Mouse (Mus musculus): Measurements from ENCODE around the gene Ntrk3.

Ntrk3 gene

GRCm38 (mm10) chr7:78439361-78440120 lies 298.3 kb downstream of the Ntrk3 start:
- no peak for DNase-seq

- peak; percentile 37 for DNase-seq
Measured at GRCm38 (mm10) chr7:78433617-78434144, 304.1 kb downstream of the Ntrk3 start.

- no peak for DNase-seq
Measured at GRCm38 (mm10) chr7:78431611-78432010, 306.2 kb downstream of the Ntrk3 start.

- DNase-seq, result no peak
Measured at GRCm38 (mm10) chr7:78412172-78412571, 325.6 kb downstream of the Ntrk3 start.

GRCm38 (mm10) chr7:78409970-78410369 lies 327.8 kb downstream of the Ntrk3 start:
- DNase-seq, result no peak

GRCm38 (mm10) chr7:78406641-78407291 lies 331.0 kb downstream of the Ntrk3 start:
- DNase-seq, result peak; percentile 36

- DNase-seq, result no peak
Measured at GRCm38 (mm10) chr7:78404481-78404880, 333.3 kb downstream of the Ntrk3 start.

GRCm38 (mm10) chr7:78402495-78402894 lies 335.3 kb downstream of the Ntrk3 start:
- DNase-seq, result no peak

GRCm38 (mm10) chr7:78400219-78400618 lies 337.6 kb downstream of the Ntrk3 start:
- no peak for DNase-seq

GRCm38 (mm10) chr7:78398377-78398776 lies 339.4 kb downstream of the Ntrk3 start:
- DNase-seq, result no peak

- DNase-seq, result no peak
Measured at GRCm38 (mm10) chr7:78397215-78397614, 340.6 kb downstream of the Ntrk3 start.

GRCm38 (mm10) chr7:78390019-78390418 lies 347.8 kb downstream of the Ntrk3 start:
- peak; percentile 33 for DNase-seq

GRCm38 (mm10) chr7:78388101-78388500 lies 349.7 kb downstream of the Ntrk3 start:
- DNase-seq, result no peak

GRCm38 (mm10) chr7:78385971-78386370 lies 351.8 kb downstream of the Ntrk3 start:
- DNase-seq, result no peak

- peak; percentile 59 for DNase-seq
Measured at GRCm38 (mm10) chr7:78384111-78384510, 353.7 kb downstream of the Ntrk3 start.

GRCm38 (mm10) chr7:78382126-78382525 lies 355.7 kb downstream of the Ntrk3 start:
- peak; percentile 41 for DNase-seq

GRCm38 (mm10) chr7:78379784-78380183 lies 358.0 kb downstream of the Ntrk3 start:
- DNase-seq, result no peak

GRCm38 (mm10) chr7:78378306-78378705 lies 359.5 kb downstream of the Ntrk3 start:
- no peak for DNase-seq

- no peak for DNase-seq
Measured at GRCm38 (mm10) chr7:78376875-78377274, 360.9 kb downstream of the Ntrk3 start.

- no peak for DNase-seq
Measured at GRCm38 (mm10) chr7:78361341-78362309, 376.2 kb downstream of the Ntrk3 start.

- DNase-seq, result no peak
Measured at GRCm38 (mm10) chr7:78347464-78347863, 390.3 kb downstream of the Ntrk3 start.

- no peak for DNase-seq
Measured at GRCm38 (mm10) chr7:78333422-78333821, 404.4 kb downstream of the Ntrk3 start.

- DNase-seq, result no peak
Measured at GRCm38 (mm10) chr7:78328301-78328700, 409.5 kb downstream of the Ntrk3 start.

All from lung, postnatal 36 days (tissue).